Mouse (Mus musculus) lung, postnatal 36 days (tissue): ENCODE data around the gene Gm20481.
"Not testable (repeated sequence)": the region's sequence is repeated elsewhere in the genome, so short reads cannot be mapped to it uniquely, and the experiment has no call there.

Source experiments
- DNase-seq: peaks from one replicate; pipeline ENCODE4 v3.0.0; 2022; ENCODE audit warnings: mixed read lengths

Gene Gm20481

DNA sequence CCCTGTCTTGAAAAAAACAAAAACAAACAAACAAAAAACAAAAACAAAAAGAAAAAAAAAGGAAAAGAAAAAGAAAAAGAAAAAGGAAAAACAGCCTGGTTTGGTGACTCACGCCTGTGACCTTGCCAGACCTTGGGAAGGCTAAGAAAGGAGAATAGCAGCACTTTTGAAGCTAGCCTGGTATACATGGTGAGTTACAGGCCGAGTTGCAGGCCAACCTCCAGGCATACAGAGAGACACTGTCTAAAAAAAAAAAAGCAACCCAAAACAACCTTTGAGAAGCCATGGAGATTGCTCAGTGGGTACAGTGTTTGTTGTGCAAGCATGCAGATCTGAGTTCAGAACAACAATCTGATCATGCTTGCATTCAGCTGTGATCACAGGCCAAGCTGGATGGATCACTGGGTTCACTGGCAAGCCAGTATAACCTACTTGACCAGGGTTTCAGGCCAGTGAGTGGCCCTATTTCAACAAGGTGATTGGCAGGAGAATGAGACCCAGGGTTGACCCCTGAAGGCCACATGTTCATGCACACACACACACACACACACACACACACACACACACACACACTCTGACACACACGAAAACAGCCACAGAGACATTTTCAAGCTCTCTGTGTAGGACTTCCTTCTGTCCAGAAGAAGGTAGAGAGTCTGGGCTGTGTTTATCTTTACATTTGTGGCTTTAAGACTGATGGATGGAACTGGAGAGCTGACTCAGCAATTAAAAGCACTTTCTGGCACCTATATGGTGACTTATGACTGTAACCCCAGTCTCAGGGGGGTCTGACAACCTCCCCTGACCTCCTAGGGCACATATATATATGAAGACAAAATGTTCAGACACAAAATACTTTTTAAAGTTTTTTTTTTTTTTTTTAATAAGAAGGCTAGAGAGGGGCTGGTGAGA is 6.1 kb downstream of the Gm20481 start:
- DNase-seq, result no peak

DNA sequence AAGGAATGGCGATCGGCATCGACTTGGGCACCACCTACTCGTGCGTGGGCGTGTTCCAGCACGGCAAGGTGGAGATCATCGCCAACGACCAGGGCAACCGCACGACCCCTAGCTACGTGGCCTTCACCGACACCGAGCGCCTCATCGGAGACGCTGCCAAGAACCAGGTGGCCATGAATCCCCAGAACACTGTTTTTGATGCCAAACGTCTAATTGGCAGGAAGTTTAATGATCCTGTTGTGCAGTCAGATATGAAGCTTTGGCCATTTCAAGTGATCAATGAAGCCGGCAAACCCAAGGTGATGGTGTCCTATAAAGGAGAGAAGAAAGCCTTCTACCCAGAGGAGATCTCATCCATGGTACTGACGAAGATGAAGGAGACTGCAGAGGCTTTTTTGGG is 7.3 kb downstream of the Gm20481 start:
- DNase-seq, result no peak

DNA sequence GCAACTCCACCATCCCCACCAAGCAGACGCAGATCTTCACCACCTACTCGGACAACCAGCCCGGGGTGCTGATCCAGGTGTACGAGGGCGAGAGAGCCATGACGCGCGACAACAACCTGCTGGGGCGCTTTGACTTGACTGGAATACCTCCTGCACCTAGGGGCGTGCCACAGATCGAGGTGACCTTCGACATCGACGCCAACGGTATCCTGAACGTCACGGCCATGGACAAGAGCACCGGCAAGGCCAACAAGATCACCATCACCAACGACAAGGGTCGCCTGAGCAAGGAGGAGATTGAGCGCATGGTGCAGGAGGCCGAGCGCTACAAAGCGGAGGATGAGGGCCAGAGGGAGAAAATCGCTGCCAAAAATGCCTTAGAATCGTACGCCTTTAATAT is 8.5 kb downstream of the Gm20481 start:
- DNase-seq, result no peak

DNA sequence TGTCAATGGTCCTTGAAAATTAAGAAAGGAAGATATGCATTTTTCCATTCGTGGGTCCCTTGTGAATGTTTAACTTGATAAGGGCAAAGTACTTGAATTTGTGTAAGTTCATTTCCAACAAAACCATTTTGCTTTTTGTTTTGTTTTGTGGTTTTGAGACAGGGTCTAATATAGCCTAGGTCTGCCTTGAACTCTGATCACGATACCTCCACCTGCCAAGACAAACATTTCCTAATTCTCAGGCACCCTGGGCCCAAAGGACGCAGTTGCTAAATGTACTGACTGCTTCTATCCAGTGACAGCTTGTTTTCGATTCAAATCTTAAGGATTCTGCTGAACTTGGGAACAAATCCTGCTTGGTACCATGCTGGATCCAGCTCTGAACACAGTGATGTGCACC is 9.9 kb downstream of the Gm20481 start:
- DNase-seq, result no peak

DNA sequence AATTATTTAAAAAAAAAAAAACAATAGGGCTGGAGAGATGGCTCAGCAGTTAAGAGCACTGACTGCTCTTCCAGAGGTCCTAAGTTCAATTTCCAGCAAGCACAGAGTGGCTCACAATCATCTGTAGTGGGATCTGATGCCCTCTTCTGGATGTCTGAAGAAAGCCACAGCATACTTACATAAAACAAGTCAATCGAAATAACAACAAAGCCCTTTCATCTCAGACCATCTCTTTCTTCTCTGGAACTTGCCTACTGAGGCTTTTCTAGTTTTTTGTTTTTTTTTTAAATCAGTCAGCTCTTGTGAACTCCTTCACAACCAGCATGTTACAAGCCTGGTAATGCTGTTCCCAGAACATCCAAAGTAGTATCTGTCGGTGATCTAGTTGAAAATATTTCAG is 10.9 kb downstream of the Gm20481 start:
- peak; percentile 81 for DNase-seq

DNA sequence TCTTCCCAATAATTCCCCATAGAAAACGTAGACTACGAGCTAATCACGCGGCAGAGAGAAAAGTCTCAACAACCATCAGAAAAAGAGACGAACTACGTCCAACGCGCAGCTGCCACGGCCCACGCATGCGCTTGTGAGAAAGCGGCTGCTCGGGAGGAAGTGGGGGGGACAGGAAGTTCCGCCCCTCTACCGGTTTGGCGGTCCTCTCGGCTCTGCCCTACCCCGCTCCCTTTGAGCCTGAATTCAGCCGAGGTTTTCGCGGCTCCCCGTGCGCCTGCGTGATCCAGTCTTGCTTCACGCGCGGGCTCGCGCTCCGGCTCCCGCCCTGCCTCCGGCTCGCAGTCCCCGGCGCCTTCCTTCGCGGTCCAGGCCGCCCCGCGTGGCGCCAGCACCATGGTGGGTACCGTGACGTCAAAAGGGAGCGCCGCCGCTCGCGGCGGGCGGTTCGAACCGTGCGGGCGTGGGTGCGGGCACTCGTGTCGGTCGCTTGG is 12.0 kb downstream of the Gm20481 start, which contains the start of gene Lsm2:
TSS of gene Lsm2 (plus strand) at position 173 of the 491 bp plus-strand sequence.
- peak; percentile 94 for DNase-seq

DNA sequence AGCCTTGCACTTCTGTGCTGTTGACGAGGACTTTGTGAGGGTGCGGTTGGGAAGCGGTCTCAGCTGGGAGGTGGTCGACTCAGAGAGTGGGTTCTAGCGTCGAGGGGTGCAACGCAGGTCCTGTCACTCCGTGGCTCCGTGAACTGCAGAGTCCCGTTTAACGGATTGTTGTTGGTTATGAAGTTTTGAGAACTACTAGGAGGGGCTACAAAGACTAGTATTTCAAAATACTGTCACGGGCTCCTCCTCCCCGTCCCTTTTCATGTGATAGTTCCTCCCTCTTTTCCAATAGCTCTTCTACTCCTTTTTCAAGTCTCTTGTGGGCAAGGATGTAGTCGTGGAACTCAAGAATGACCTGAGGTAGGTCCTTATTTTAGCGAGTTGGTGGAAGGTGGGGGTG is 12.6 kb downstream of the Gm20481 start:
- DNase-seq, result no peak

DNA sequence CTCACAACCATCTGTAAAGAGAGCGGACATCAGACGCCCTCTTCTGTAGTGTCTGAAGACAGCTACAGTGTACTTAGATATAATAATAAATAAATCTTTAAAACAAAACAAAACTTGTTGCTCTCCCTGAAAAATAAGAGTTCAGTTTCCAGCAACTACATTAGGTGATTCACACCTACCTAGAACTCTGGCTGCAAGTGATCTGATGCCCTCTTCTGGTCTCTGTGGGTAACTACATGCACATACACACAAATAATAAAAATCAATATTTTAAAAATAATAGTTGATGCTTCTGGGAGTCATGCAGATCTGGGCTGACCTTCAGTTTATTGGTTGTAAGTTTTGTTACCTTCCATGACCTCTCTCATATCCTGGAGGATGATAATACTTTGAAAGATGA is 14.5 kb downstream of the Gm20481 start:
- DNase-seq, result peak; percentile 76

DNA sequence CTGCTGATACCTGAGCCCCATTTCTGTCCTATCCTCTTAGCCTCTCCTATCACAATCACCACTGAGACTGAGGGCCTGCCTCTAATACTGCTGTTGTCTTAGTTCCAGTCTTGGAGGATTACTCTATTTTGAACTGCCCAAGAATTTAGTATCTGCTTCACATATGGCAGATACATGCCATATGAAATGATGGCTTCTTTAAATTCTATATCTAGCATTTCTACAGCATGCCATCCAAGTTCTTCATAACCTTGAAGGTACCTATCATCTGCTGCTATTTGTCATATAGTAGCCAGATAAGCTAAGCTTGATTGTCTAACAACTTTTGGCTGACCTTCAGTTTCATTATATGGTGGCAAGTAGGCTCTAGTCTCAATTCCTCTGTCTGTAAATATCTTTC is 25.0 kb downstream of the Gm20481 start:
- no peak for DNase-seq

DNA sequence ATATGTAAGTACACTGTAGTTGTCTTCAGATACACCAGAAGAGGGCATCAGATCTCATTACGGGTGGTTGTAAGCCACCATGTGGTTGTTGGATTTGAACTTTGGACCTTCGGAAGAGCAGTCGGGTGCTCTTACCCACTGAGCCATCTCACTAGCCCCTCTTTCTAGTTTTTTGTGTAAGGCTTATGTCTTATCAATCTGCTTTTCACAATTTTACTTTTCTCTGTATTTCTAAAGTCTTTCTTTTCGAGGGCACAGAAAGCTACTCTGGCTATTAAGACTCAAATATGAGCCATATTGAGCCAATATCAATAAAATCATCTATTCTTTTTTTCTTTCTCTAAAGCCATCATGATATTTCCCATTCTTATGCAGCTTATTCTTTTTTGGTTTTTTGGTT is 25.5 kb downstream of the Gm20481 start:
- not testable (repeated sequence) for DNase-seq

DNA sequence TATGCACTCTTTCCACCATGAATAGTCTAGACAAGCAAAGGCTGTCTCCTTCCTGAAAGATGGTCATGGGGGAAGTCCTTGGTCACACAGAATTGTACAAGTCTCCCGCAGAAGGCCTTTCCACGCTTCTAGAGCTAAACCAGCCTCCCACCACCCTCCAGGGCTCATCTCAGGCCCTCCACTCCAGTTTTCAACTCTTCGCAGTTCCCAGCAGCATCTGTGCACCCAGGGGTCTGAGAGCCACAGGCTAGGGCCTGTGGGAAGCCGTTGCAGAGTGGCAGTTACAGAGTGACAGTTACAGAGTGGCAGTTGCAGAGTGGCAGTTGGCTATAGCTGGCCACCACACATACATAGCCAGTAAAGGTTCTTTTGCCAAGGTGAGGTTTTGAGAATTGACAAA is 26.2 kb downstream of the Gm20481 start:
- not testable (repeated sequence) for DNase-seq

DNA sequence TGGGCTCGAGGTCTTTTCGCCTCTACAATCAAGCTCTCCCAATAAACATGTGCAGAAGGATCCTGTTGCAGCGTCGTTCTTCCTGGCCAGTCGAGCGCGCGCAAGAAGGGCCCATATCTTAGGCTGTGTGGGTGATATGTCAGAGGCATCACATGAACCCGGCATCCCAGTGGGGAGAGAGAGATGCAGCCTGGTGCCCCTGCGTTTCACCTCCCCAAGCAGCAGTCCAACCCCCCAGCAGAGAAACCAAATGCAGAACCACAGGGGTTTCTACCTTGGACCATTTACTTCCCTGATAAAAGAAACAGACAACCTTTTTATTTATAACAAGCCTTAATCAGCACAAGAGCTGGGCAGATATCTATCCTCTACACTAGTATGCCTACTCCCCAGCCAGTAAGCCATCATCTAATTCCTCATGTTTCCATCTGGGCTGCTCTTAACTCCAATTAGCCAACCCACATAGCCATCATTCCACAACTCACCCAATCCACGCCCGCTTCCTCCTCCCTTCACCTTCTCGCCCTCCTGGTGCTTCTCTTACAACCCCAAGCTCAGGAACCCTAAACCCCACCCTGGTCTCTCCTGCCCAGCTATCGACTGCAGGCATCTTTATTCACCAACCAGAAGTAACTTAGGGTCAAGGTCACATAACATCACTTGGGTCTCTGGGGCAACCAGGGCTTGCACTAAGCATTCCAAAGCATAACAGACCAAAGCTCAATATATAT is 26.9 kb downstream of the Gm20481 start:
- no peak for DNase-seq

DNA sequence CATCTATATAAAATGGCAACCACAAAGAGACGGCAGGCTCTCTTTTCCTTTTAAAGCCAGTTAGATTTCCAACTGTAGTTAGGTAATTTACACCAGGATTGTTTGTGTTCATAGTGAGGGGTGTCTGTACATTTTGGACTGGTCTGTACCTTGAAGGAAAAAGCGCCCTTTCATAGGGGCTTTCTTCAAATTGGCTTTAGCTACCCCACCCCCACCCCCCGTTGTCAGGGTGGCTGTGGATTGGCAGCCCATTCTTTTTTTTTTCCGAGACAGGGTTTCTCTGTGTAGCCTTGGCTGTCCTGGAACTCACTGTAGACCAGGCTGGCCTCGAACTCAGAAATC is 27.4 kb downstream of the Gm20481 start:
- no peak for DNase-seq

DNA sequence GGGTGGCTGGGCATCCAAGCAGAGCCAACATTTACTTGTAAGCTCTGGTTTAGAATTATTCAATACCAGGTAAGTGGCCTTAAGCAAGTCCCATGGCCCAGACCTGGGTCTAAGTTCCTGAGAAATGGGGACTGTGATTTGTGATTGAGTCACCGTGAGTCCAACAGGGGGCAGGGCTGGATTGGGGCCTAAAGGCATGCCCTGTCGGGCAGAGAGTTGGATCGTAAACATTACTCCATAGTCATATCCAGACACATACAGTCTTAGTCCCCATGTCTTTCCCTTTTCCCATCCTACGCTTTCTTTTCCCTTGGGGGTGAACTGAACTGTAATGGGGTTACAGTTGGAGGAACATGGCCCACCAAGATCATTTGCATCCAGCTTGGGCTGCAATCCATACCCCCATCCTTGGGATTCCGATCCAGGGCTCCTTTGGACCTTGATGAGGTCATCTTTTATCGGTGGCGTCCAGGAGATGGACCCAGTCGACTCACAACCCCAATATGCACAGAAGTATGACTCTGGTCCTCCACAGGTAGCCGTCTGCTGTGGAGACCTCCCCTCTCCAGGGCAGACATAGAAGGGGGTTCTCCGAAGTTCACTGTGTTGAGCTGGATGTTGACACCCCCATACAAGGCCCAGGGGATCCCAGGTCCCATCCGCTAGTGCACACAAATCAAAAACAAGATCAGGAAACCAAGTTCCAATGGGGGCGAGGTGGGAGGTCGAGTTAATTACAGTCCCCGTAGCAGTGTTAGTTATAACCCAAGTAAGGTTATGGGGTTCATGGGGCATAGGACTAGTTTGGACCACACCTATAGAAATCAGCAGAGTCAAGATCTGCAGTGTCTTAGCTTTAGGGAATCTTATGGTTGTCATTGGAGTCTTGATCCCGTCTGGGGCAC is 29.1 kb downstream of the Gm20481 start:
- DNase-seq, result no peak

DNA sequence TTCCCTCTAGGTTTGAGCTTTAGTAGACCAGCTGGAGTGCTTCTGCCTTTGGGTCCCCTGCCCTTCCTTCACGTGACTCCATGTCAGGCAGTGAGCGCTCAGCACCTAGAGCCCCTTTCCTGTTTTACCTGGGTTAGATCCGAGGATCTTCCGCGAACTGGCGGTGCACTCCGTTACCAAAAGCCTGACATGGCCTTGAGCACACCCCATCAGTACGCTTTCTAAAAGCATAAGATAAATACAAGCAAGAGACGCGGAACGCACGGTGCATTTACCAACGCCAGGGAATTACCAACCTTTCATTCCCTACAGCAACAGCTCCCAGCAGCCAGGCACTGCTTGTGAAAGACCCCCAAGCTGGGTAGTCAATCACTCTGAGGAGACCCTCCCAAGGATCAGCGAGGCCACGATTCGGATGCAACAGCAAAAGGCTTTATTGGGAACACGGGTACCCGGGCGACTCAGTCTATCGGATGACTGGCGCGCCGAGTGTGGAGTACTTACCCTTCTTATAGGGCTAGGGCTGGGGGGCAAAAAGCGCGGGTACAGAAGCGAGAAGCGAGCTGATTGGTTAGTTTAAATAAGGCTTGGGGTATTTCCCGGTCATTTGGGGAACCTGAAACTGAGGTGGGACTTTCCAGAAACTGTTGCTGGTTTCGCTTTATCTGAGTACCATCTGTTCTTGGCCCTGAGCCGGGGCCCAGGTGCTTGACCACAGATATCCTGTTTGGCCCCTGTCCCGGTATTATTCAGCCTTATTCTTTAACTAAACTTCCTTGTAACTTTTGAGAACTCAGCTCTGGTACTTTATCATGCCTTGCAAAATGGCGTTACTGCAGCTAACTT is 30.4 kb downstream of the Gm20481 start:
- DNase-seq, result not testable (repeated sequence)

DNA sequence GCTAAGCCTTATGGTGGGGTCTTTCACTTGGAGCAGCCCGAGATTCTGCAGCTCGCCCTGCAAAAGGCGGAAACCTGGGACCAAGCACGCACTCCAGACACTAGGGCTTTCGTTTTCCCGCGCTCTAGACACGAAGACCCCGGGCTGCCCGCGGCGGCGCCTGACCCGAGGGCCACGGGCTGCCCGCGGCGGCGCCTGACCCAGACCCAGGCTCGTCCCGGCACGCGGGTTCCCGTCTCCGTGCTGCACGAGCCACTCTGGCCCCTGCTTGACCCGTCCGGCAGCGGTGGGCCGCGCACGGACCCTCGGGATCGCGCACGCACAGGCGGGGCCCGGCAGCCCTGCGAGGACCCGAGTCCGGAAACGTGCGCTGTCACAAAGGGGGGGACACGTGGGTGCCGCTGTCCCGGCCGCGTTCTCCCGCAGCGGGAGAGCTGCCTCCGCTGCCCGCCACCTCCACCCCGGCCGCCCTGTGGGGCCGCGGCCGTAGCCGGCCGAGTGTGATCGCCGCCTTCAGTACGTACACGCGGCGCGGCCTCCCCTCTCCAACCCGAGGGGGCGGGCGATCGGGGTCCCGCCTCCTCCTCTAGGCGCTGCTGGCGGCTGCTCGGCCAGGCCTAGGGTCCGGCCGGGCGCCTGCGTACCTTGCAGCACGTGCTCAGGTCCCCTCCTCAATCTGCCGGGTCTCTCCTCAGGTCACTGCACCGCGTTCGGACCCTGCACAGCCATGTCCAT is 31.2 kb downstream of the Gm20481 start, which contains the start of gene Vars:
TSS of gene Vars (plus strand) at position 271 of the 735 bp plus-strand sequence.
- peak; percentile 86 for DNase-seq

DNA sequence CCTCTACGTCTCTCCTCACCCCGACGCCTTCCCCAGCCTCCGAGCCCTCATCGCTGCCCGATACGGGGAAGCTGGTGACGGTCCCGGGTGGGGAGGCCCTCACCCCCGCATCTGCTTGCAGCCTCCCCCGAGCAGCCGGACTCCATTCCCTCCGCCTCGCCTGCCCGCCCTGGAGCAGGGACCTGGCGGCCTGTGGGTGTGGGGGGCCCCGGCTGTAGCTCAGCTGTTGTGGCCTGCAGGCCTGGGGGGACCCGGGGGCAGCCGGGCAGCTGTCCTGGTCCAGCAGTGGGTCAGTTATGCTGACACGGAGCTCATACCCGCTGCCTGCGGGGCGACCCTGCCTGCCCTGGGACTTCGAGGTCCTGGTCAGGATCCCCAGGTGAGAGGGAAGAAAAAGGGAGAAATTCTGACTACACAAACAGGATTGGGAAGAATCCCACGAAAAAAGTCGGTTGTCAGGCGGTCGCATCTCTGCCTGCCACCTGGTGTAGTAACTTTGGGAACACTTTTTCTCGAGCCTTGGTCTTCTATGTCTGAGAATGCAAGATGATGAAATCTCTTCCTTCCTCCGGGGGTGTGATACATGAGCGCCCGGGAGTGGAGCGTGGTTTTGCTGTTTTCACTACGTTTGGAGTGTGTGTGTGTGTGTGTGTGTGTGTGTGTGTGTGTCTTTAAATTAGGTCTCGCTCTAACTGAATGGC is 31.9 kb downstream of the Gm20481 start:
- DNase-seq, result peak; percentile 62

DNA sequence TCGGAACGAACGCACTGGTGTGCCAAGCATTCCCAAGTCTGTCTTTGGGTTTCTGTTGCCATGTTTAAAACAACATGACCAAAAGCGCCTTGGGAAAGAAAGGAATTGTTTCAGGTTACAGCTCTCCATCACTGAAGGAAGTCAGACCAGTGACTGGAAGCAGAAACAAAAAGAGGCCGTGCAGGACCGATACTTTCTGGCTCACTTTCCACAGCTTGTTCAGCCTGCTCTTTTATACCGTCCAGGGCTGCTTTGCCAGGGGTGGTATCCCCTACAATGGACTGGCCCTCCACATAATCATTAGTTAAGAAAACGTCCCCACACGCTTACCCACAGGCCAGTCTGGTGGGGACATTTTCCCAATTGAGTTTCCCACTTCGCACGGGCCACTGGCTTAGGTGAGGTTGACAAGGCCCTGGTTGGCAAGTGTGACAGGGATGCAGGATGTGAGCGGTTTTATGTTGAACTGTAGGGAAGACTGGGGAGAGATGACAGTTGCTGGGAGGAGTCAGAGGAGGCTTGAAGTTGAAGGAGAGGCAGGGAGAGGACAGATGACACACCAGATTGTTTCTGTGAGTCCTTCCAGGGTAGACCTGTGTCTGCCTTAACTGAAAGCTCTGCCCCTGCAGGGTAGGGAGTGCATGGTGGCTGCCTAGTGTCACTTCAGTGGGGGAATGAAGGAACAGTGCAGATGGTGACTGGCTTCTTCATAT is 32.6 kb downstream of the Gm20481 start:
- no peak for DNase-seq

DNA sequence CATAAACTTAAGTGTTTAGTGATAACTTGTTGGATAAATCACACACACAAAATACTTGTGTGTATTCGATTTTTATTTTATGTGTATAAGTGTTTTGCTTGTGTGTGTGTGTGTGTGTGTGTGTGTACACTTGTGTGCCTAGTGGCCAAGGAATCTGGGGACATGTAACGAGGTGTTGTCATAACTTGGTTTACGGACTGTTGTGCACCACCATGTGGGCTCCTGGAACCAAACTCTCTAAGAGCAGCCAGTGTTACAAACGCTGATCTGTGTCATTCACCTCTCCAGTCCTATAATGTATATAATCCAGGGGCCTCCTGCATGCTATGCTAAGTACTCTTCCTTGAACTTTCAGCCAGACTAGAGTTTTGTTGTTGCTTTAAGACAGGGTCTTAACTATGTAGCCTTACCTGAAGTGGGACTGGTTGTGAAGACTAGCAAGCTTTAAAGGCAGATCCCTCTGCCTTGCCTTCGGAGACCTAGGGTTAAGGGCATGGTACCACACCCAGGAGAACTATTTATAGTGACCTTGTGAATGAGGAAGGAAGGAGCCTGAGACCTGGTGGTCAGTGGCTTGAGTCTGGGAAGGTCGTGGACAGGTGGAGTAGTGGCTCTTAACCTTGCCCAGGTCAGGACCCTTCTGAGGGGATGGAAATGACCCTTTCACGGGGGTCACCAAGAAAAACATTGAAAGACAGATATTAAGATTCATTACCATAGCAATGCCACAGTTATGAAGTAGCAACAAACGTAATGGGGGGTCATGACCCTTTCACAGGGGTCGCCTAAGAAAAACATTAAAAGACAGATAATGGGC is 33.5 kb downstream of the Gm20481 start:
- no peak for DNase-seq
